Mouse (Mus musculus) erythroblast, embryonic 14.5 days (primary cell): ENCODE results near the gene Bbx.

Experiments used
- GATA1 ChIP-seq: IDR thresholded peaks from 2 replicates; pipeline ENCODE4 v1.6.1; 2012; ENCODE audit warnings: low read length, inconsistent platforms, mixed read lengths
- TAL1 ChIP-seq: IDR thresholded peaks from 3 replicates; pipeline ENCODE4 v1.6.1; 2012; ENCODE audit warnings: low read length, inconsistent platforms, mixed read lengths

DNA sequence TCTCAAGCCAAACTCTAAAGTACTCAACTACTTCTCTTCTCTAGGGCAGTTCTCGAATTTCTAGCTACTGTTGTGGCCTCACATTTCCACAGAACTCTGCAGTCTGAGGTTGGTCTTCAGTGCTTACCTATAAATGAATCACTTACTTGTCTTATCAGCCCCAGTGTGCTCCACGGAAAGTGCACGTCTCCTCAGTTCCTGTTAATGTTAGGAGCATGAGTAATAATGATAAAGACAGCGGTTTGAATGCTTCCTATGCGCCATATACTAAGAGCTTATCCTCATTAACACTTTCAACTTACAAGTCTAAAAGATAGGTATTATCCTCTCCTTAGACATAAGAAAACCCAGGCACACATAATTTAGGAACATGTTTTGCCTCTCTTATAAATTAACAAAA, 142.4 kb downstream of the Bbx start:
- no peak for TF ChIP-seq TAL1
- TF ChIP-seq GATA1, result no peak
